In the genomic region with DNA sequence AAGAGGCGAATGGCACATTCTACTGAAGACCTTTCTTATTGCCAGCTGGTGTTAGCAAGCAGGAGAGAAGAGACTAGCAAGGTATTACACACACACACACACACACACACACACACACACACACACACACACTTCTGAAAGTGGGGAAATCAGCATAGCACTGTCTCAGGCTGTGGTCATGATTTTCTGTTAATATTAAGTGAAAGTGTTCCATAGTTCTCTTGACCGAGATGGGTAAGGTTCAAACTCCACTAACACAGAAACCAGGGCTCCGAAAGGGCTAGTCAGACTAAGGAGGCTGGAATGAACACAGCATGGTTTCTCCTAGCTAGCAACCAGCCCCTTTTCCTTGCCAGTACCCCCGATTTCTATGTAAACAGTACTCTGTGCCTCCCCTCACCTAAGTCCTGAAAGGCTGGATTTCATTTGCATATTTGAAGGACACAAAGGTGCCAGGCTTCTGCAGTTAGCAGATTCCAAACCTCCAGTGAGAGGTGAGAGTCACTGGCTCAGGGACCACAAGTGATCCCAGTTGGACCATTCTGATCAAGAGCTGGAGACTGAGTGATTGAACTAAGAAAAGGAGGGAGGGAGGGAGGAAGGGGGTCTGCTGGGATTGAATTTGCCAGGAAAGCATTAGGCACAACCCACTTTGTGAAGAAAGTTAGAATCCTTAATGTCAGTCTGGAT, we compare ENCODE assay signal across 18 mouse cellular contexts.
A peak's percentile ranks its signal among the peaks of the same experiment; 100 is the strongest.
DNase-seq lines count a peak whose midpoint lies in the region; ATAC-seq and TF ChIP-seq lines count a peak whose summit lies in the region.
"Had no signal": no experiment of that assay in that cellular context is flagged by ENCODE, and none has a peak within 500 bp of the region (broad histone marks: within the 10 kb centered on the region; RNA-seq: fewer than 3 reads in every experiment).

No protein-coding gene starts in this region.

- no peaks in the 10 kb centered on the region for H3K27me3 ChIP-seq in intestine, postnatal 0 days (replicated peaks; ENCODE audit: control insufficient read depth, insufficient read depth, low read length)
- no peaks in the 10 kb centered on the region for H3K27me3 ChIP-seq in liver, embryonic 14.5 days (ENCODE audit: control insufficient read depth, insufficient read depth, low read length)
- H3K27me3 ChIP-seq in forebrain, embryonic 11.5 days (ENCODE audit: control insufficient read depth, insufficient read depth, low read length) = no peaks in the 10 kb centered on the region
- H3K27me3 ChIP-seq: hindbrain, embryonic 13.5 days; midbrain, embryonic 13.5 days; Patski had no signal

- TF ChIP-seq EP300 in liver, embryonic 14.5 days (IDR thresholded peaks at IDR 0.05; ENCODE audit: low read depth) = no peak

- H3K4me2 ChIP-seq in intestine, postnatal 0 days (replicated peaks; ENCODE audit: low read depth) = no peak overlapping the region
- no peak overlapping the region for H3K4me2 ChIP-seq in liver, embryonic 14.5 days (ENCODE audit: low read depth)
- no peak overlapping the region for H3K4me2 ChIP-seq in forebrain, embryonic 11.5 days (ENCODE audit: low read depth, low read length, severe bottlenecking)
- H3K4me2 ChIP-seq: hindbrain, embryonic 13.5 days; midbrain, embryonic 13.5 days had no signal

- no peaks in the 10 kb centered on the region for H3K36me3 ChIP-seq in intestine, postnatal 0 days (ENCODE audit: control insufficient read depth, insufficient read depth)
- no peaks in the 10 kb centered on the region for H3K36me3 ChIP-seq in liver, embryonic 14.5 days (replicated peaks; ENCODE audit: control insufficient read depth, insufficient read depth, low read depth)
- H3K36me3 ChIP-seq in forebrain, embryonic 11.5 days (ENCODE audit: control insufficient read depth, insufficient read depth, low read length) = no peaks in the 10 kb centered on the region
- H3K36me3 ChIP-seq: hindbrain, embryonic 13.5 days; midbrain, embryonic 13.5 days had no signal

- H3K27ac ChIP-seq in intestine, postnatal 0 days (ENCODE audit: low read depth, low read length) = no peak overlapping the region
- no peak overlapping the region for H3K27ac ChIP-seq in liver, embryonic 14.5 days
- H3K27ac ChIP-seq in forebrain, embryonic 11.5 days (ENCODE audit: low read depth, low read length) = no peak overlapping the region
- H3K27ac ChIP-seq: hindbrain, embryonic 13.5 days; midbrain, embryonic 13.5 days had no signal

- no peak for TF ChIP-seq CTCF in intestine, postnatal 0 days (IDR thresholded peaks at IDR 0.05; ENCODE audit: low read depth)
- no peak for TF ChIP-seq CTCF in liver, embryonic 14.5 days (IDR thresholded peaks at IDR 0.05; ENCODE audit: low read depth)

- H3K4me3 ChIP-seq in intestine, postnatal 0 days (ENCODE audit: low read depth, low read length) = no peak overlapping the region
- H3K4me3 ChIP-seq in liver, embryonic 14.5 days (ENCODE audit: insufficient read depth in 1 of 2, low read depth in 2 of 2, low read length in 2 of 2) = no peak overlapping the region
- H3K4me3 ChIP-seq in forebrain, embryonic 11.5 days (ENCODE audit: low read depth, low read length) = no peak overlapping the region
- H3K4me3 ChIP-seq: hindbrain, embryonic 13.5 days; midbrain, embryonic 13.5 days had no signal

- no peaks in the 10 kb centered on the region for H3K4me1 ChIP-seq in intestine, postnatal 0 days (replicated peaks; ENCODE audit: control insufficient read depth, insufficient read depth, low read length)
- H3K4me1 ChIP-seq in liver, embryonic 14.5 days (replicated peaks; ENCODE audit: control insufficient read depth in 2 of 2, insufficient read depth in 2 of 2, low read length in 1 of 2) = peaks cover 0 to 5% of the 10 kb centered on the region in 2 experiments; a peak in 2 of 4 replicates
- no peaks in the 10 kb centered on the region for H3K4me1 ChIP-seq in forebrain, embryonic 11.5 days (replicated peaks; ENCODE audit: control insufficient read depth, insufficient read depth, low read length)
- H3K4me1 ChIP-seq: hindbrain, embryonic 13.5 days; midbrain, embryonic 13.5 days had no signal

- peak; percentile 12 for DNase-seq in ES-CJ7 (ENCODE audit: low read depth, low spot score)
- peak; percentile 52 for DNase-seq in kidney, postnatal 10 days
- DNase-seq in liver, embryonic 14.5 days (ENCODE audit: low read depth in 3 of 3, low spot score in 3 of 3) = peak in 1 of 3 experiments; percentile 10
- no peak for DNase-seq in forebrain, embryonic 11.5 days (ENCODE audit: low spot score)
- no peak for DNase-seq in T-cell, adult 2 months (ENCODE audit: low spot score)
- DNase-seq: B cell, adult 2 months; cerebellum, postnatal 10 days; gastrocnemius, postnatal 14 days; heart, postnatal 10 days; lung, adult 2 months; lung, postnatal 36 days; right cerebral cortex, postnatal 14 days; thymus, postnatal 25 days had no signal

- 44% methylated on average over 4 of the region's 4 CpGs for WGBS in intestine, postnatal 0 days
- 50% methylated on average over 4 of the region's 4 CpGs for WGBS in liver, embryonic 14.5 days (ENCODE audit: insufficient replicate concordance)
- 71% methylated on average over 4 of the region's 4 CpGs for WGBS in forebrain, embryonic 11.5 days

- H3K9ac ChIP-seq in intestine, postnatal 0 days (ENCODE audit: low read depth, low read length) = no peak overlapping the region
- H3K9ac ChIP-seq in liver, embryonic 14.5 days (replicated peaks) = no peak overlapping the region
- H3K9ac ChIP-seq in forebrain, embryonic 11.5 days (ENCODE audit: low read length) = no peak overlapping the region
- H3K9ac ChIP-seq: hindbrain, embryonic 13.5 days; midbrain, embryonic 13.5 days had no signal

- ATAC-seq in intestine, postnatal 0 days = peak; percentile 78
- peak; percentile 56 for ATAC-seq in liver, embryonic 14.5 days (ENCODE audit: insufficient read depth)
- no peak for ATAC-seq in forebrain, embryonic 11.5 days (replicated peaks; ENCODE audit: low FRiP score)
- ATAC-seq in inflammation-experienced regulatory T-cells, adult 6 months = no peak
- ATAC-seq: midbrain, embryonic 13.5 days; Patski had no signal

- no peaks in the 10 kb centered on the region for H3K9me3 ChIP-seq in intestine, postnatal 0 days (ENCODE audit: control insufficient read depth)
- no peaks in the 10 kb centered on the region for H3K9me3 ChIP-seq in liver, embryonic 14.5 days (ENCODE audit: control insufficient read depth, low read length)
- no peaks in the 10 kb centered on the region for H3K9me3 ChIP-seq in forebrain, embryonic 11.5 days (ENCODE audit: control insufficient read depth, low read length)
- H3K9me3 ChIP-seq: hindbrain, embryonic 13.5 days; midbrain, embryonic 13.5 days had no signal

Comparison
In these comparisons a context has a peak if more than half of its experiments do, and no peak if none do; other contexts are left out.
1. DNase-seq: peak in ES-CJ7 (single experiment) and kidney, postnatal 10 days (single experiment); none in forebrain, embryonic 11.5 days (single experiment) and T-cell, adult 2 months (single experiment).
2. ATAC-seq: peak in intestine, postnatal 0 days (single experiment) and liver, embryonic 14.5 days (single experiment); none in forebrain, embryonic 11.5 days (single experiment) and inflammation-experienced regulatory T-cells, adult 6 months (single experiment).